Mouse (Mus musculus) brown adipose tissue, adult 24 weeks (tissue): ENCODE results near the gene Gm30083. TPM values are rescaled to one million over a fixed set of nuclear protein-coding genes. Genes with fewer than 3 reads are reported as not detected.

Source experiments
- H3K27ac ChIP-seq: fragments of 200-500 bp; replicated peaks from 2 replicates; pipeline ENCODE4 v1.5.1; 2012; ENCODE audit warnings: low read depth, mild to moderate bottlenecking, low read length
- H3K4me1 ChIP-seq: fragments of 200-500 bp; 2 replicates; pipeline ENCODE4 v1.6.1; 2012; ENCODE audit warnings: low read length, mixed read lengths; ENCODE audit not compliant: control insufficient read depth, insufficient read depth, insufficient read length
- H3K4me3 ChIP-seq: fragments of 200-500 bp; 2 replicates; pipeline ENCODE4 v1.5.1; 2012; ENCODE audit warnings: low read depth, mild to moderate bottlenecking, low read length, moderate library complexity; ENCODE audit not compliant: insufficient read depth
- polyA plus RNA-seq: library from polyadenylated mRNA; stranded (reverse); fragments of >200 nt; gene quantifications from 2 replicates; pipeline ENCODE4 v1.2.4, GENCODE M21; 2012; ENCODE audit not compliant: missing spikeins, insufficient read depth, insufficient read length

Gene Gm30083
- polyA plus RNA-seq, 1 experiment, result not detected

DNA sequence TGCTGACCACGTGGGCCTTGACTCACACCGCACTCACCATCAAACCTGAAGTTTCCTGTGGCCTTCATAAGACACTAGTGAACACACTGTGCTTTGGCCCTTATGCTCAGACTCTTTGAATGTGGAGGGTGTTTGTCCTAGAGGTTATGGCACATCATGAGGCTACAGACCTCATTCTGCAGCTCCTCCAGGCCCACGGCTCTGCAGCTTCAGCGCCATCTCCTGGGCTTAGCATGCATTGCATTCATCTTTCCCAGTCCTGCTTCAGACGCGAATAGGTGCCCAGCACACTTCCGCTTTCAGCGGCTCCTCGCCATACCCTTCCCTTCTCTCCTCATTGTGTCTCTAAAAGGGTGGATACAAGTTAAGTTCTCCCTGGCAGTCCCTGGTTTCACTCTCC, 75.9 kb downstream of the Gm30083 start:
- no peak overlapping the region for H3K27ac ChIP-seq
- no peaks in the 10 kb centered on the region for H3K4me1 ChIP-seq
- H3K4me3 ChIP-seq, result no peak overlapping the region

Other genes with a start within 250 kb of the Gm30083 start
- gene Gdf10, start 91.6 kb downstream of the Gm30083 start, polyA plus RNA-seq, result 1.2 and 1.7 TPM in 2 replicates
- not detected in 2 replicates for gene Gdf2, start 74.1 kb downstream of the Gm30083 start, polyA plus RNA-seq
- gene Rbp3, start 61.2 kb downstream of the Gm30083 start, polyA plus RNA-seq, result not detected in 2 replicates
- gene Zfp488, start 36.4 kb downstream of the Gm30083 start, polyA plus RNA-seq, result not detected in 2 replicates
- not detected in 2 replicates for gene Gm5460, start 1.6 kb upstream of the Gm30083 start, polyA plus RNA-seq
- not detected in 2 replicates for gene Antxrl, start 37.5 kb upstream of the Gm30083 start, polyA plus RNA-seq
- gene Anxa8, start 70.8 kb upstream of the Gm30083 start, polyA plus RNA-seq, result 2.2 and 4.6 TPM in 2 replicates
- gene A630023A22Rik, start 87.6 kb upstream of the Gm30083 start, polyA plus RNA-seq, result not detected in 2 replicates
- not detected in 2 replicates for gene Npy4r, start 137.3 kb upstream of the Gm30083 start, polyA plus RNA-seq
- gene Gprin2, start 186.5 kb upstream of the Gm30083 start, polyA plus RNA-seq, result 0.12 and 1.2 TPM in 2 replicates
- gene Syt15, start 204.4 kb upstream of the Gm30083 start, polyA plus RNA-seq, result 0.29 TPM in 1 of 2 replicates, not detected in the other